Mouse (Mus musculus): ENCODE data around the gene Ttll11.

The Ttll11 gene

DNA sequence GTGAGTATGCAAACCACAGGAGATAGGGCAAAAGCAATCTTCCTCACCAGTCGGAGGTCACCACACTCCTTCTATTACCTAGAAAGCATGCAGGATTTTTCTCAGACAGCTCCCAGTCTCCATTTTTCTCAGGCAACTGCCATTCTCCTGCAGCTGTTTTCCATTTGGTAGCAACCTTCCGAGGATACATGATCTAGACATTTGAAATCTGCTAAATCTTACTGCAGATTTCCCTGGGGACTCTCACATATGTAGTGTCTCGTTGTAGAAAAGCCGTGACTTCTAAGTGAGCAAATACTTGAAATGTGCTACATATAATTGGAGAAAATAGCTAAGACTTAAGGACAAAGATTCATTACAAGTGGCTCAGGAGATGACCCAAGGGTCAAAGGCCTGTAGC, 151.8 kb downstream of the Ttll11 start:
- no peak for DNase-seq (ENCODE audit: low spot score in 2 of 2)

DNA sequence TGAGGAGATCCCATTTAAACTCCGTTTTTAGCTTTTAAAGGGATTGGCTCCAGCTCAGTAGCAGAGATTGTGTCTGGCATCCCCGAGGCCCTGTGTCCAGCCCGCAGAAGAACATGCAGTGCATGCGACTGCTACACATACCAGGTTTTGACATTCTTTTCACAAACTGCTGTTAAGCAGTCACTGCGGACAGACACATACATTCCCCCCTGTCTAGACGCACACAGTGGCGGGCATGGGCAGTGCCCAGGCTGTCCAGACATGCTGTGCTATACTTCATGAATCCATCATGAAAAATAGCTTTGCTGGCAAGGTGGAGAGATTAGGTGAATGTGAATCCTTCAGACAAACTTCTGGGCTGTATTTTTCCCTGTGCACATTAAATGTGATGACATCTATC, 154.6 kb downstream of the Ttll11 start:
- DNase-seq (ENCODE audit: low spot score in 2 of 2) = no peak

DNA sequence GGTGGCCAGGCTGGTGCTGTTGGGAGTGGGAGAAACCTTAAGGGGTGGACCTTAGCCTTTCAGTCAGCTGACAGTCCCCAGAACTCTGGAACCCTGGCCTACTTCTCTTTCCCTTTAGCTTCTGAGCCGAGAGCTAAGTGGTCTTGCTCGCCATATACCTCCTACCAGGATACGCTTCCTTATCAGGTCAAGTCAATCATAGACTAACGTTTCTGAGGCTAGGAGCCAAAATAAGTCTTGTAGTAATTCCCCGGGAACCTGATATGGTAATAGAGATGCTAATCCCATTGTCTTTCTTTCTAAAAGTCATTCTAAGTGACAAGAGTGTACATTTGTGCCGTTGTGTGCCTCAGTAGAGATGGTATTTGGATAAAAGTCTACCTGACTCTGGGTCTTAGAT, 156.1 kb downstream of the Ttll11 start:
- DNase-seq (ENCODE audit: low spot score in 2 of 2) = no peak

- DNase-seq (ENCODE audit: low spot score in 2 of 2) = no peak
These were observed 160.8 kb downstream of the Ttll11 start for GRCm38 (mm10) chr2:35818883-35819282.

- DNase-seq (ENCODE audit: low spot score in 2 of 2) = no peak
These were observed 163.6 kb downstream of the Ttll11 start for GRCm38 (mm10) chr2:35816056-35816661.

GRCm38 (mm10) chr2:35812561-35812933, 167.2 kb downstream of the Ttll11 start:
- no peak for DNase-seq (ENCODE audit: low spot score in 2 of 2)

- peak in 1 of 2 experiments; percentile 46 for DNase-seq (ENCODE audit: low spot score in 2 of 2)
These were observed 167.7 kb downstream of the Ttll11 start for GRCm38 (mm10) chr2:35811801-35812560.

- DNase-seq (ENCODE audit: low spot score in 2 of 2) = no peak
These were observed 169.7 kb downstream of the Ttll11 start for GRCm38 (mm10) chr2:35810027-35810426.

DNA sequence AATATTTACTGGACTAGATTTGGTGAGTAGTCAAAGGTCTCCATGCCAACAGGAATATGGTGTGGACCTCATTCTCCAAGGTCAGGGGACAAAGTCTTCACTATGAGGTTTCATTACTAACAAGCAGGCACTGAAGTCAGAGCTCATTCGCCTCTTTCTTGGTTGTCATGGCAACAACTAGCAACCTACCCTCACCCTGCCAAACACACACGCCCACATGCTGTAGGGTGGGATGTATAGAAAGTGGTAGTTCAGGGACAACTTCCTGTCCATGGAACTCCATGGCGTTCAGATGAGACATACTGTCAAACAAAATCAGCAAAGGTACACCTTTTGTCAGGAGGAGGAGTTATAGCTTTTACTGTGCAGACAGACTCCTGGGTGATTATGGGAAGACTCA, 170.6 kb downstream of the Ttll11 start:
- DNase-seq (ENCODE audit: low spot score in 2 of 2) = peak in 1 of 2 experiments; percentile 44

DNA sequence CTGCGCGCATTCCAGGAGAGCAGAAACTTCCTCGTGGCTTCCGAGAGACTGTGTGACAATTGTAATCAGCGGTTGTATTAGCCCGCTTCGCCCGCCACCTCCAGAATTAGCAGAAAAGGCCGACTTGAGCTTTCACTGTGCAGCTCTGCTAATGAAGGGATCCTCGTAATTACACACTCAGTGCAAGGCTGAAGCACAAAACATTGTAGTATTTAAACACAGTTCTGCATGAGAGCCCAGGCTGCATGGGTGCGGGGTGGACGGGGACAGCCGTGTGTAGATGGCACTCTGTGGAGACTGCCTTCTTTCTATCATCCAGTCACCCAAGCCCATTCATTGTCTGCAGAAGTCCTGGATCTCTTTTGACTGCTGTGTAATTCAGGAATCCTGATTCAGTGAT, 173.8 kb downstream of the Ttll11 start:
- no peak for DNase-seq (ENCODE audit: low spot score in 2 of 2)

DNA sequence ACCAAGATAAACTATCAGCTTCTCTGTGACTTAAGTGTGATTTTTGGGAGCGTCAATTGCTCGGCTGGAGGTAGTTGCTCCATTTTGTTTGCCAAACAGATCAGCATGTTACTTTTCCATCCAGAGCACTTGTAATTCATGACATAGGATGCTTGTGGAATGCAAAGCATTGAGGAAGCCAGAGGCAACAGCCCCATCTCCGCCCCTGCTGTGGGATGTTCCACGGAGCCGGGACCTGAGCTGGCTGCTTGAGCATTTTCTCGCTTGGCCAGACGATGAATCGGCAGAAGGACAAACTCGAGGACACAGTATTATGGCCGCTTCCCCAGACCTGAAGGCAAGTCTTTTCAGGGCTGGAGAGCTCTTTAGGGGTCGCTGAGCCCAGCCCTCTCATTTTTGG, 176.6 kb downstream of the Ttll11 start:
- DNase-seq (ENCODE audit: low spot score in 2 of 2) = no peak

DNA sequence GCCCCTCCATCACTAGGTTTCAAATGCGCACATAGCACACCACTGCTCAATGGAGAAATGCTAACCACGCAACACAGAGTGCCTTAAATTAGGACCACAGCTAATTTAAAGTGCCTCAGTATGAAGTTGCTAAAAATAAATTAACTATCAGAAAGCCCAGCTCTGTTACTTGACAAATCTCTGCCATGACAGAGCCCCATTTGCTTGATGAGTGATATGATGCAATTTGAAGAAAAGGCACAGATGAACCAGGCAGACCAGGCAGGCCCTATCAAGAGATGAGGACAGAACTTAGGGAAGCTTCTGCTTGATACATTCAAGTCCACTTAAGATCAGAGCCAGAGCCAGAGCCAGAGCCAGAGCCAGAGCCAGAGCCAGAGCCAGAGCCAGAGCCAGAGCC, 178.0 kb downstream of the Ttll11 start:
- DNase-seq (ENCODE audit: low spot score in 2 of 2) = no peak

DNA sequence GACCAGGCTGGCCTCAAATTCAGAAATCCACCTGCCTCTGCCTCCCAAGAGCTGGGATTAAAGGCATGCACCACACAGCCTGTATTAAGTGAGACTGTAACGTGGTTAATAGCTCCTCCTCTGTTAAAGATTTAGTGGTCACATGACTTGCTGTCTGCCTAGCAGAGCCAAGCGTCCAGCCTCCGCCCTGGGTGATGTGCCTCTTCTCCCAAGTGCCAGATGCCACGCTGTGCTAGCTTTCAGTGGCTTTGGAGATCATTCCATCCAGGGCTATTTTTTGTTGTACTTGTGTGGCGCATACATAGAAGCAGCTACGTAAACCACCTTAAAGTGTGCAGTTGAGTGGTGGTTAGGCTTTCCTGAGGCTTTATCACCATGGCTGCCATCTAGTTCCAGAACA, 180.6 kb downstream of the Ttll11 start:
- no peak for DNase-seq (ENCODE audit: low spot score in 2 of 2)

- no peak for DNase-seq (ENCODE audit: low spot score in 2 of 2)
These were observed 181.7 kb downstream of the Ttll11 start for GRCm38 (mm10) chr2:35797998-35798397.

DNA sequence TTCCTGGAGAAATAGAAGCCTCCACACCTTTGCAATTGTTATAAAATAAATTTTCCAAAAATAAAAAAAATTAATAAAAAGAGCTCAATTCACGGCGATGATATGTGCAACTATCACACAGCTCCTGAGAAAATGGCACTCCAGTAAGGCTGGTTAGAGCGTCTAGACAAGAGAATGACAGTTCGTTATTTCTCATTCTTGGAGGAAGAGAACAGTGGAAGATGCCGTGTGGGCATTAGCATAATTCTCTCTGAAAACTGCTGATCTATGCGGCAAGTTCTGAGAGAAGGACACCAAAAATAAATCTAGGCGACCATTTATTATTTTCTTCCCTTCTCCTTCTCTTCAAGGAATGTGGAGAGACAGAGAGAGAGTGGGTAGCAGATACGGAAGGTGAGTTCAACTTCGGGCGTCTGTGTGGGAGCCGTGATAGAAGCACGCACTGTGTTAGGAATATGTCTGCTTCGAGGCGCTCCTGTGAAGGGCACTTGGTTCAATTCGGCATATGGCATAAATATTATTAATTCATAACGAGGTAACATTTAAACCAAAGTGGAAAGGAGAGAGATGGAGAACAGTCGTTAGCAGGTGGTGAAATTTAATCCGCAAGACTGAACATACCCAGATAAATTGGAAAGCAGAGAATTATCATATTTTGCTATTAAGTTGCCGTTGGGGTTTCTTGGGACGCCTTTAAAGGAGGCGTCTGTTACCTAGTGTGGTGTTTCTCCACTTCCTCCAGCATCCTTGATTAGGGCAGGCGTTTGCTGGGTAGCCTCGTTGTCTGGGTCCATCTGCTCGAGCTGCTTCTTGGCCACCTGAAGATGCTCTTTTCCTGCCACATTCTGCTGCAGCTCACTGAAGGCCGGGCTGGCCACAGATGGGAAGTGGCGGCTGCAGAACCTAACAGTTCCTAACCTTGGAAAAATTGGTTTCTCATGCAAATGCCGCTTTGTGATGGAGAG, 190.1 kb downstream of the Ttll11 start:
- DNase-seq (ENCODE audit: low spot score in 2 of 2) = no peak

- no peak for DNase-seq (ENCODE audit: low spot score in 2 of 2)
These were observed 193.8 kb downstream of the Ttll11 start for GRCm38 (mm10) chr2:35785877-35786276.

DNA sequence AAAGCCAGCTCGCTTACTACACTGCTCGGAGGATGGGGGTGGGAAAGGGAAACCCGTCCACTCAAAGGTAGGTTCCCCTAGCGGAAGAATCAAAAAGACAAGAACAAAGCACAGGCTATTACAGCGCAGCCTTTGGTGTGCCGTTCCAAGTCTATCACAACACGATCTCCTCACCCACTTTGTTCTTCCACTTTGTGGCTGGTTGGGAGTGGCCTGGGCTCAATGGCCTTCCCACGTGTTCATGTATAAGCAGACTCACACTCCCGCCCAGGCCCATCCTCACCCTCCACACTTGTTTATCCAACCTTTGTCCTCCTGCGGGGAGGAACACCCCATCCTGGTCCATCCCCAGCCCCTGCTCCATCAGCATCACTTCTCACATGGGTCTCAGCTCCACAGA, 196.3 kb downstream of the Ttll11 start:
- DNase-seq (ENCODE audit: low spot score in 2 of 2) = no peak

DNA sequence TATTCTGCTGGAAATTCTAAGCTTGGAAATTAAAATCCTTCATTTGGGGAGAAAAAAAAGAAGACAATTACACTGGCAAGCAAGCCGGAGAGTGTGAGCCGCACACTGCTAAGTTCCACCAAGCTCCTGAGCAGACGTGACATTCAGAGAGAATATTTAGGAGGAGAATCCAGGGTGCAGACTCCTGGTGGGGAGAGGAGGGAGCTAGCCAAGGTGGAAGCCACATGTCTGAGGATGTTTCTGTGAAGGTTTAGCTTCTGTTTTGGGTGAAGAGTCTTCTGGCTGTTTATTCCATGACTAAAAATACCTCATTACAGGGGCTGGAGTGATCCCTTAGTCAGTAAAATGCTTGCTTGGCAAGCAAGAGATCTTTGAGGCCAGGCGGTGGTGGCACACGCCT, 200.4 kb downstream of the Ttll11 start:
- no peak for DNase-seq (ENCODE audit: low spot score in 2 of 2)

DNA sequence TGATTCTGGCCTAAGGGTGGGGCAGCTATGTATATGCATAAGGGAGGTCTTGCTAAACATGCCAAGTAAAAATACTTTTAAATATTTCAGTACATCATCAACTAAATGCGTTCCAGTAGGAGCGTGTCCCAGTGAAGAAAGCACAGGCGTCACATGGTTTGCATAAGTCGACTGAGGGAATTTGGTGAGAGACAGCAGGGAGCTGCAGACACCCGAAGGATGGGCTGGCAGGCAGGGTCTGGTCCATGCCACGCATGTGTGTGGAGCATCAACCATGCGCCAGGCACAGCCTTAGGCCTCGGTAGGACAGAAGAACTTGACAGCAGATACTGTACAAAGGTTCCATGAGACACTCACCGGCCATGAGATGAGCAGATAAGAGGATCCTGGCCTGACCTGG, 202.8 kb downstream of the Ttll11 start:
- peak; percentile 63 to 77 for DNase-seq (ENCODE audit: low spot score in 2 of 2)

GRCm38 (mm10) chr2:35775651-35776055, 204.1 kb downstream of the Ttll11 start:
- no peak for DNase-seq (ENCODE audit: low spot score in 2 of 2)

DNA sequence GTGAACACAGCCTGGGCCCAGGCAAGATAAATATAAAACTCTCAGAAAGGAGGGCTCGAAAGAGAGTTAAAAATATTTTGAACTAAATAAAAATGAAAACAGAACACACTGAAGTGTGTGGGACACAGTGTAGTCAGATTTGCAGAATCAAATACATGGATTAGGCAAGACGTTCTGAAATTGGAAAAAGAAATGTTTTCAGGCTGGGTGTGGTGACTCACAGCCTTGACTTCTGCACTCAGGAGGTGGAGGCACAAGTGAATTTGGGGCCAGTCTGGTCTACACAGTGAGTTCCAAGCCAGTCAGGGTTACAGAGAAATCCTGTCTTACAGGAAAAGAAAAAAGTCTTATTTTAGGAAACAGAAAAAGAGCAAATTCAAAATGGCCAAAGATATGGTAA, 209.2 kb downstream of the Ttll11 start:
- DNase-seq (ENCODE audit: low spot score in 2 of 2) = no peak

- no peak for DNase-seq (ENCODE audit: low spot score in 2 of 2)
These were observed 210.3 kb downstream of the Ttll11 start for GRCm38 (mm10) chr2:35769398-35769797.
